Mouse (Mus musculus) neural tube, embryonic 11.5 days (tissue): Measurements from ENCODE around the gene Dlg1. TPM values are rescaled to one million over a fixed set of nuclear protein-coding genes. Genes with fewer than 3 reads are reported as not detected.

Experiments
- ATAC-seq: fragments of 200-750 bp; cut with Nextera tagmentation; 2 replicates; pipeline ENCODE4 v1.8.0; 2017; ENCODE audit warnings: moderate number of reproducible peaks, mild to moderate bottlenecking, moderate TSS enrichment, moderate library complexity; ENCODE audit not compliant: insufficient read depth, low FRiP score, low TSS enrichment
- DNase-seq: peaks from one replicate; pipeline ENCODE4 v3.0.0-alpha.2; 2015; ENCODE audit warnings: low spot score
- H3K27ac ChIP-seq: fragments of 300-500 bp; sonication (generic); 2 replicates; pipeline ENCODE4 v1.5.1; 2014; ENCODE audit warnings: low read depth, mild to moderate bottlenecking, low read length
- H3K27me3 ChIP-seq: fragments of 300-500 bp; sonication (generic); 2 replicates; pipeline ENCODE4 v1.6.1; 2014; ENCODE audit warnings: mild to moderate bottlenecking, low read length, mixed read lengths; ENCODE audit not compliant: control insufficient read depth, insufficient read depth
- H3K36me3 ChIP-seq: fragments of 300-500 bp; sonication (generic); 2 replicates; pipeline ENCODE4 v1.6.1; 2014; ENCODE audit warnings: mild to moderate bottlenecking, low read length, moderate library complexity, mixed read lengths; ENCODE audit not compliant: control insufficient read depth, insufficient read depth
- H3K4me1 ChIP-seq: fragments of 300-500 bp; sonication (generic); 2 replicates; pipeline ENCODE4 v1.6.1; 2014; ENCODE audit warnings: low read length, mixed read lengths; ENCODE audit not compliant: control insufficient read depth, insufficient read depth
- H3K4me2 ChIP-seq: fragments of 300-500 bp; sonication (generic); 2 replicates; pipeline ENCODE4 v1.6.1; 2014; ENCODE audit warnings: low read depth, mild to moderate bottlenecking, moderate library complexity
- H3K4me3 ChIP-seq: fragments of 300-500 bp; sonication (generic); 2 replicates; pipeline ENCODE4 v1.5.1; 2014; ENCODE audit warnings: low read depth, low read length
- H3K9ac ChIP-seq: fragments of 300-500 bp; sonication (generic); 2 replicates; pipeline ENCODE4 v1.6.1; 2014; ENCODE audit warnings: mild to moderate bottlenecking, low read length
- H3K9me3 ChIP-seq: fragments of 300-500 bp; sonication (generic); 2 replicates; pipeline ENCODE4 v1.6.1; 2016; ENCODE audit warnings: low read length; ENCODE audit not compliant: control insufficient read depth
- WGBS: fragments of 180-500 bp; shearing (Covaris S2); extraction: QIAGEN DNeasy Blood & Tissue Kit; methylation state at CpG from one replicate; pipeline ENCODE4 v1.1.7; 2014; 5-methylcytosine and 5-hydroxymethylcytosine counted together
- polyA plus RNA-seq: library from polyadenylated mRNA; unstranded; fragments of >200 nt; fragmentation: Nextera tagmentation; extraction: Ambion mirVana; gene quantifications from 2 replicates; pipeline ENCODE4 v1.2.1, GENCODE M21; 2014

The Dlg1 gene
- polyA plus RNA-seq, 1 experiment from 2014 or later, result 23.8 TPM

GRCm38 (mm10) chr16:31757606-31758005 is 94.4 kb downstream of the Dlg1 start:
- no peak overlapping the region for H3K27ac ChIP-seq
- H3K9me3 ChIP-seq, result no peaks in the 10 kb centered on the region
- DNase-seq, result no peak
- H3K4me3 ChIP-seq, result no peak overlapping the region
- no peak overlapping the region for H3K4me2 ChIP-seq
- no peaks in the 10 kb centered on the region for H3K27me3 ChIP-seq
- 88% methylated on average over 1 of the region's 1 CpGs for WGBS
- H3K9ac ChIP-seq, result no peak overlapping the region
- H3K4me1 ChIP-seq, result no peaks in the 10 kb centered on the region
- ATAC-seq, result no peak
- no peaks in the 10 kb centered on the region for H3K36me3 ChIP-seq

GRCm38 (mm10) chr16:31759416-31759815 is 96.2 kb downstream of the Dlg1 start:
- Histone ChIP-seq H3K36me3 (no peaks in the 10 kb centered on the region), H3K4me1 (no peaks in the 10 kb centered on the region), H3K9ac (no peak overlapping the region), H3K4me3 (no peak overlapping the region), H3K9me3 (no peaks in the 10 kb centered on the region), H3K27me3 (no peaks in the 10 kb centered on the region), H3K27ac (no peak overlapping the region), H3K4me2 (no peak overlapping the region)
- DNase-seq, result no peak
- WGBS, result 85% methylated on average over 6 of the region's 6 CpGs
- ATAC-seq, result no peak

GRCm38 (mm10) chr16:31766298-31766697 is 103.1 kb downstream of the Dlg1 start:
- Histone ChIP-seq H3K4me1 (no peaks in the 10 kb centered on the region), H3K27me3 (no peaks in the 10 kb centered on the region), H3K4me3 (no peak overlapping the region), H3K9me3 (no peaks in the 10 kb centered on the region), H3K4me2 (no peak overlapping the region), H3K27ac (no peak overlapping the region), H3K36me3 (no peaks in the 10 kb centered on the region), H3K9ac (no peak overlapping the region)
- WGBS, result 94% methylated on average over 6 of the region's 6 CpGs
- no peak for ATAC-seq
- DNase-seq, result no peak

GRCm38 (mm10) chr16:31766715-31767114 is 103.5 kb downstream of the Dlg1 start:
- 57% methylated on average over 3 of the region's 3 CpGs for WGBS
- no peaks in the 10 kb centered on the region for H3K9me3 ChIP-seq
- no peaks in the 10 kb centered on the region for H3K4me1 ChIP-seq
- no peak overlapping the region for H3K4me3 ChIP-seq
- H3K36me3 ChIP-seq, result no peaks in the 10 kb centered on the region
- H3K9ac ChIP-seq, result no peak overlapping the region
- no peak for DNase-seq
- H3K4me2 ChIP-seq, result no peak overlapping the region
- H3K27ac ChIP-seq, result no peak overlapping the region
- H3K27me3 ChIP-seq, result no peaks in the 10 kb centered on the region
- ATAC-seq, result no peak

- Histone ChIP-seq H3K4me2 (no peak overlapping the region), H3K27me3 (no peaks in the 10 kb centered on the region), H3K9ac (no peak overlapping the region), H3K27ac (no peak overlapping the region), H3K36me3 (no peaks in the 10 kb centered on the region), H3K4me1 (no peaks in the 10 kb centered on the region), H3K9me3 (no peaks in the 10 kb centered on the region), H3K4me3 (no peak overlapping the region)
- DNase-seq (no peak), ATAC-seq (no peak)
- WGBS, result 86% methylated on average over 10 of the region's 10 CpGs
Measured at GRCm38 (mm10) chr16:31775924-31776323, 112.7 kb downstream of the Dlg1 start.

- Histone ChIP-seq H3K27ac (no peak overlapping the region), H3K27me3 (no peaks in the 10 kb centered on the region), H3K36me3 (no peaks in the 10 kb centered on the region), H3K4me1 (no peaks in the 10 kb centered on the region), H3K4me2 (no peak overlapping the region), H3K9me3 (no peaks in the 10 kb centered on the region), H3K4me3 (no peak overlapping the region), H3K9ac (no peak overlapping the region)
- WGBS, result 82% methylated on average over 6 of the region's 6 CpGs
- ATAC-seq (no peak), DNase-seq (no peak)
Measured at GRCm38 (mm10) chr16:31781015-31781414, 117.8 kb downstream of the Dlg1 start.

GRCm38 (mm10) chr16:31790056-31790455 is 126.8 kb downstream of the Dlg1 start:
- Histone ChIP-seq H3K36me3 (peaks cover 4% of the 10 kb centered on the region; the same call in 1 of the 2 replicates), H3K9ac (no peak overlapping the region)
- 95% methylated on average over 9 of the region's 9 CpGs for WGBS

GRCm38 (mm10) chr16:31803644-31804043 is 140.4 kb downstream of the Dlg1 start:
- WGBS, result 89% methylated on average over 3 of the region's 3 CpGs
- Histone ChIP-seq H3K4me3 (no peak overlapping the region), H3K4me1 (no peaks in the 10 kb centered on the region), H3K36me3 (peaks cover 2% of the 10 kb centered on the region; the same call in 1 of the 2 replicates), H3K27me3 (no peaks in the 10 kb centered on the region), H3K9ac (no peak overlapping the region), H3K9me3 (no peaks in the 10 kb centered on the region), H3K27ac (no peak overlapping the region), H3K4me2 (no peak overlapping the region)
- ATAC-seq, result no peak
- no peak for DNase-seq

More at GRCm38 (mm10) chr16:31790056-31790455, 126.8 kb downstream of the Dlg1 start:
- Histone ChIP-seq H3K4me1 (no peaks in the 10 kb centered on the region), H3K4me2 (no peak overlapping the region), H3K27me3 (no peaks in the 10 kb centered on the region), H3K4me3 (no peak overlapping the region), H3K9me3 (no peaks in the 10 kb centered on the region), H3K27ac (no peak overlapping the region)
- DNase-seq, result no peak
- ATAC-seq, result no peak

GRCm38 (mm10) chr16:31826049-31826448 is 162.8 kb downstream of the Dlg1 start:
- WGBS, result 39% methylated on average over 4 of the region's 4 CpGs
- Histone ChIP-seq H3K27me3 (no peaks in the 10 kb centered on the region), H3K9ac (no peak overlapping the region), H3K4me1 (no peaks in the 10 kb centered on the region), H3K36me3 (no peaks in the 10 kb centered on the region), H3K9me3 (no peaks in the 10 kb centered on the region), H3K27ac (no peak overlapping the region), H3K4me3 (no peak overlapping the region), H3K4me2 (no peak overlapping the region)
- ATAC-seq (no peak), DNase-seq (peak; percentile 47)
